Mouse (Mus musculus) heart, embryonic 14.5 days (tissue): ENCODE data around the gene Msto1. TPM values are rescaled to one million over a fixed set of nuclear protein-coding genes. Genes with fewer than 3 reads are reported as not detected.

ENCODE experiments used
- ATAC-seq: fragments of 200-750 bp; cut with Nextera tagmentation; 2 replicates; pipeline ENCODE4 v1.8.0; 2017; ENCODE audit warnings: low read depth, moderate TSS enrichment; ENCODE audit not compliant: insufficient number of reproducible peaks, insufficient read depth, low FRiP score
- H3K27ac ChIP-seq, 2 experiments: fragments of 200-500 bp in 1 of 2; fragments of 300-500 bp in 1 of 2; sonication (generic) in 1 of 2; replicated peaks in 1 of 2; 2 replicates each; pipeline ENCODE4 v1.5.1; 2012 to 2014; ENCODE audit warnings: low read depth in 2 of 2, low read length in 2 of 2, control low read depth in 1 of 2, mild to moderate bottlenecking in 1 of 2, mixed read lengths in 1 of 2; ENCODE audit not compliant: control insufficient read depth in 1 of 2, insufficient read depth in 1 of 2
- H3K27me3 ChIP-seq: fragments of 300-500 bp; sonication (generic); 2 replicates; pipeline ENCODE4 v1.6.1; 2014; ENCODE audit warnings: mild to moderate bottlenecking, low read length, control low read depth; ENCODE audit not compliant: control insufficient read depth, insufficient read depth
- H3K36me3 ChIP-seq: fragments of 300-500 bp; sonication (generic); 2 replicates; pipeline ENCODE4 v1.6.1; 2014; ENCODE audit warnings: mild to moderate bottlenecking, control low read depth, low read length, mixed read lengths; ENCODE audit not compliant: control insufficient read depth, insufficient read depth
- H3K4me1 ChIP-seq, 2 experiments: fragments of 200-500 bp in 1 of 2; fragments of 300-500 bp in 1 of 2; sonication (generic) in 1 of 2; 2 replicates each; pipeline ENCODE4 v1.6.1; 2012 to 2014; ENCODE audit warnings: low read length in 2 of 2, control low read depth in 1 of 2, mixed read lengths in 1 of 2; ENCODE audit not compliant: control insufficient read depth in 2 of 2, insufficient read depth in 2 of 2
- H3K4me2 ChIP-seq: fragments of 300-500 bp; sonication (generic); 2 replicates; pipeline ENCODE4 v1.6.1; 2014; ENCODE audit warnings: mild to moderate bottlenecking, low read length
- H3K4me3 ChIP-seq, 2 experiments: fragments of 200-500 bp in 1 of 2; fragments of 300-500 bp in 1 of 2; sonication (generic) in 1 of 2; 2 replicates each; pipeline ENCODE4 v1.5.1; 2012 to 2014; ENCODE audit warnings: low read length in 2 of 2, mild to moderate bottlenecking in 2 of 2, control low read depth in 1 of 2, low read depth in 1 of 2, moderate library complexity in 1 of 2; ENCODE audit not compliant: control insufficient read depth in 1 of 2, insufficient read depth in 1 of 2
- H3K9ac ChIP-seq: fragments of 300-500 bp; sonication (generic); 2 replicates; pipeline ENCODE4 v1.6.1; 2014; ENCODE audit warnings: mild to moderate bottlenecking, low read length
- H3K9me3 ChIP-seq: fragments of 300-500 bp; sonication (generic); 2 replicates; pipeline ENCODE4 v1.6.1; 2016; ENCODE audit warnings: low read length, control low read depth; ENCODE audit not compliant: control insufficient read depth
- WGBS: fragments of 180-500 bp; shearing (Covaris S2); extraction: QIAGEN DNeasy Blood & Tissue Kit; methylation state at CpG from one replicate; pipeline ENCODE4 v1.1.7; 2014; 5-methylcytosine and 5-hydroxymethylcytosine counted together
- polyA plus RNA-seq: library from polyadenylated mRNA; unstranded; fragments of >200 nt; fragmentation: Nextera tagmentation; extraction: Ambion mirVana; gene quantifications from 2 replicates; pipeline ENCODE4 v1.2.1, GENCODE M21; 2014

Gene Msto1
- polyA plus RNA-seq, 1 experiment from 2014 or later = 47.8 TPM

GRCm38 (mm10) chr3:88949786-88950575 is 36.2 kb upstream of the Msto1 start:
- Histone ChIP-seq H3K9me3 (no peaks in the 10 kb centered on the region), H3K9ac (peak overlapping the region; percentile 97), H3K27me3 (no peaks in the 10 kb centered on the region), H3K4me1 (peaks cover 0 to 19% of the 10 kb centered on the region in 2 experiments; a peak in 2 of 4 replicates), H3K4me3 (peak overlapping the region; percentile 64 to 92), H3K27ac (peak overlapping the region; percentile 96 to 100), H3K36me3 (no peaks in the 10 kb centered on the region), H3K4me2 (peak overlapping the region; percentile 72)
- peak; percentile 91 for ATAC-seq
- WGBS = under 1% methylated on average over 73 of the region's 92 CpGs

GRCm38 (mm10) chr3:88944109-88944508 is 30.3 kb upstream of the Msto1 start:
- H3K4me3 ChIP-seq = no peak overlapping the region
- no peak overlapping the region for H3K4me2 ChIP-seq
- no peaks in the 10 kb centered on the region for H3K27me3 ChIP-seq
- H3K9ac ChIP-seq = no peak overlapping the region
- H3K4me1 ChIP-seq = peaks cover 0 to 9% of the 10 kb centered on the region in 2 experiments; a peak in 2 of 4 replicates
- 91% methylated on average over 4 of the region's 4 CpGs for WGBS
- no peak overlapping the region for H3K27ac ChIP-seq
- peaks cover 32% of the 10 kb centered on the region for H3K36me3 ChIP-seq
- no peak for ATAC-seq
- H3K9me3 ChIP-seq = no peaks in the 10 kb centered on the region

- no peak overlapping the region for H3K4me2 ChIP-seq
- H3K27ac ChIP-seq = no peak overlapping the region
- peaks cover 45% of the 10 kb centered on the region for H3K36me3 ChIP-seq
- H3K27me3 ChIP-seq = no peaks in the 10 kb centered on the region
- WGBS = 88% methylated on average over 10 of the region's 10 CpGs
- no peak overlapping the region for H3K9ac ChIP-seq
- H3K9me3 ChIP-seq = no peaks in the 10 kb centered on the region
- H3K4me3 ChIP-seq = no peak overlapping the region
- peaks cover 0 to 4% of the 10 kb centered on the region in 2 experiments; a peak in 1 of 4 replicates for H3K4me1 ChIP-seq
- no peak for ATAC-seq
Measured at GRCm38 (mm10) chr3:88942316-88942880, 28.6 kb upstream of the Msto1 start.

- Histone ChIP-seq H3K9ac (no peak overlapping the region), H3K4me3 (no peak overlapping the region), H3K9me3 (no peaks in the 10 kb centered on the region), H3K36me3 (peaks cover 70% of the 10 kb centered on the region), H3K27me3 (no peaks in the 10 kb centered on the region), H3K27ac (no peak overlapping the region), H3K4me2 (no peak overlapping the region), H3K4me1 (peaks cover 0 to 4% of the 10 kb centered on the region in 2 experiments; a peak in 1 of 4 replicates)
- ATAC-seq = no peak
- WGBS = 69% methylated on average over 3 of the region's 3 CpGs
Measured at GRCm38 (mm10) chr3:88939749-88940148, 25.9 kb upstream of the Msto1 start.

GRCm38 (mm10) chr3:88939071-88939470 is 25.3 kb upstream of the Msto1 start:
- Histone ChIP-seq H3K27ac (no peak overlapping the region), H3K36me3 (peaks cover 77% of the 10 kb centered on the region), H3K9ac (no peak overlapping the region), H3K9me3 (no peaks in the 10 kb centered on the region), H3K4me3 (no peak overlapping the region), H3K4me2 (no peak overlapping the region), H3K27me3 (no peaks in the 10 kb centered on the region), H3K4me1 (no peaks in the 10 kb centered on the region)
- ATAC-seq = no peak
- WGBS = 88% methylated on average over 10 of the region's 10 CpGs

GRCm38 (mm10) chr3:88929501-88929900 is 15.7 kb upstream of the Msto1 start:
- Histone ChIP-seq H3K27ac (no peak overlapping the region), H3K4me1 (peaks cover 5 to 10% of the 10 kb centered on the region in 2 experiments), H3K4me2 (no peak overlapping the region), H3K27me3 (no peaks in the 10 kb centered on the region), H3K9ac (no peak overlapping the region), H3K9me3 (no peaks in the 10 kb centered on the region), H3K4me3 (no peak overlapping the region), H3K36me3 (peaks cover 98% of the 10 kb centered on the region)
- WGBS = 88% methylated on average over 3 of the region's 3 CpGs
- no peak for ATAC-seq

GRCm38 (mm10) chr3:88925651-88926050 is 11.9 kb upstream of the Msto1 start:
- Histone ChIP-seq H3K36me3 (peaks cover 88% of the 10 kb centered on the region), H3K4me2 (no peak overlapping the region), H3K27me3 (no peaks in the 10 kb centered on the region), H3K27ac (no peak overlapping the region), H3K9ac (no peak overlapping the region), H3K9me3 (peaks cover 8% of the 10 kb centered on the region; the same call in 1 of the 2 replicates), H3K4me3 (no peak overlapping the region), H3K4me1 (peaks cover 15 to 25% of the 10 kb centered on the region in 2 experiments)
- no peak for ATAC-seq
- WGBS = 88% methylated on average over 2 of the region's 2 CpGs
